Mouse (Mus musculus) ovary, adult 18-20 months (tissue): Measurements from ENCODE around the gene Hoxa9.

ENCODE experiments used
- DNase-seq: peaks from one replicate; pipeline ENCODE4 v3.0.0; 2022; ENCODE audit warnings: low spot score, mixed read lengths

Gene Hoxa9

GRCm38 (mm10) chr6:52261751-52262462 is 31.0 kb upstream of the Hoxa9 start:
- DNase-seq, result no peak

- DNase-seq, result no peak
Measured at GRCm38 (mm10) chr6:52260654-52261575, 30.0 kb upstream of the Hoxa9 start, which contains the start of gene Hoxa13. Gene Hoxa13, minus strand, starts transcription at chr6:52260880.

- no peak for DNase-seq
Measured at GRCm38 (mm10) chr6:52259811-52260261, 28.9 kb upstream of the Hoxa9 start.

- DNase-seq, result no peak
Measured at GRCm38 (mm10) chr6:52259081-52259790, 28.3 kb upstream of the Hoxa9 start.

GRCm38 (mm10) chr6:52256956-52257355 is 26.1 kb upstream of the Hoxa9 start:
- no peak for DNase-seq

- no peak for DNase-seq
Measured at GRCm38 (mm10) chr6:52253511-52254500, 22.9 kb upstream of the Hoxa9 start.

- DNase-seq, result no peak
Measured at GRCm38 (mm10) chr6:52252775-52253376, 22.0 kb upstream of the Hoxa9 start.

- DNase-seq, result no peak
Measured at GRCm38 (mm10) chr6:52252016-52252774, 21.3 kb upstream of the Hoxa9 start.

GRCm38 (mm10) chr6:52251177-52251879 is 20.4 kb upstream of the Hoxa9 start:
- DNase-seq, result no peak

GRCm38 (mm10) chr6:52249826-52250225 is 18.9 kb upstream of the Hoxa9 start:
- no peak for DNase-seq

GRCm38 (mm10) chr6:52249415-52249738 is 18.5 kb upstream of the Hoxa9 start:
- no peak for DNase-seq

GRCm38 (mm10) chr6:52248638-52249414 is 17.9 kb upstream of the Hoxa9 start:
- no peak for DNase-seq

GRCm38 (mm10) chr6:52247766-52248637 is 17.1 kb upstream of the Hoxa9 start:
- DNase-seq, result no peak

- no peak for DNase-seq
Measured at GRCm38 (mm10) chr6:52246916-52247315, 16.0 kb upstream of the Hoxa9 start.

GRCm38 (mm10) chr6:52246403-52246803 is 15.5 kb upstream of the Hoxa9 start:
- no peak for DNase-seq

- DNase-seq, result no peak
Measured at GRCm38 (mm10) chr6:52245757-52246142, 14.9 kb upstream of the Hoxa9 start, which contains the start of gene Hoxa11. Gene Hoxa11, minus strand, starts transcription at chr6:52245810.

GRCm38 (mm10) chr6:52245040-52245756 is 14.3 kb upstream of the Hoxa9 start:
- no peak for DNase-seq
